Mouse (Mus musculus): ENCODE results near the gene Izumo2.

The Izumo2 gene

DNA sequence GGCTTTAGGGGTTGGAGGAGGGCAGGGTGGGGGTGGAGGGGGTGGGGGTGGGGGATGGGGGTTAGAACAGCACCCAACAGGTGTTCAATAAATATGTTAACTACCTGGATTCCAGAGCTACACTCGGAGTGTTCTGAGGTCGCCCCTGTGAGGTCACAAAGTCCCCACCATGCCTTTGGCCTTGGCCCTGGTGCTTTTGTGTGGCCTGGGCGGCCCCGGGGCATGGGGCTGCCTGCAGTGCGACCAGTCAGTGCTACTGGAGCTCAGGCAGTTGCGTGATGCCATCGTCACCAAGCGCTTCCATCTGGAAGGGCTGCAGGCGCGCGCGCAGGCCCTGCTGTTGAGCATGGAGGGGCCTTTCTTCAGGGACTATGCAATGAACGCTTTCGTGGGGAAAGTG lies at the start of gene Izumo2:
TSS of gene Izumo2 (plus strand) at position 169 of the 400 bp plus-strand sequence.
- DNase-seq, result no peak

- no peak for DNase-seq
These were observed 47.3 kb upstream of the Izumo2 start for GRCm38 (mm10) chr7:44661219-44661618.

DNA sequence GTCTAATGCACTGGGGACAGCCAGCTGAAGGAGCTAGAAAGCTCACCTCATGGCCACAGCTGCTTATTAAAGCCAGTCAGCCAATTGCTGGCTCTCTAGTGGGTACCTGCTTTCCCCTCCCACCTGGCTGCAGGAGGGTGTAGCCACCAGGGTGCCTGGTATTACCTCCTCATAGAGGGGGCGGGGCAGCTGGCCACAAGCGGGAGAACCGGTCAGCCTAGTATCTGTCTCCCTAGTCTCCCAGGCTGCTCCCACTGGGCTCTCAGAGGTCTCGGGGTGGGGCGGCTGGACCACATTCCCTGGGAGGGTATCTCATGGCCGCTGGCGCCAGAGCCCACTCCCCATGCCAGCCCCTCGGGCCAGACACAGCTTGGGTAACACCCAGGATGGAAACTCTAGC lies 46.4 kb upstream of the Izumo2 start:
- DNase-seq, result peak; percentile 65 to 75

DNA sequence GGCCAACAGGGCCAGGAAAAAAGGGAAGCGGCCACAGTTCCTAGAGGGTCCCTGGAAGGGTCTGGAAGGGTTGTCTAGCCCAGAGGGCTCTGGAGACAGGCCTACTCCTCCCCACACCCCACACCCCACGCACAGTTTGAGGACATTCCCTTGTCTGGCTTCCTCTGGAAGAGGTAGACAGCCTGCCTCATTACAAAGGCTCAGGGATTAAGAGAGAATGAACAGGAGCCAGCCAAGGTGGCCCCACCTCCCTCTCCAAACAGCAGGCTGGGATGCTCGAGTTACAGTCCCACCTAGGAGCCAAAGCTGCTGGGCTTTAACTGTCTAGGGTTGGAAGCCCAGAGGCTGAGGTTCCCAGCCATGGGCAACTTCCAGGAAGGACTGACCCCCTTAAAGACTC lies 46.0 kb upstream of the Izumo2 start:
- DNase-seq, result no peak

DNA sequence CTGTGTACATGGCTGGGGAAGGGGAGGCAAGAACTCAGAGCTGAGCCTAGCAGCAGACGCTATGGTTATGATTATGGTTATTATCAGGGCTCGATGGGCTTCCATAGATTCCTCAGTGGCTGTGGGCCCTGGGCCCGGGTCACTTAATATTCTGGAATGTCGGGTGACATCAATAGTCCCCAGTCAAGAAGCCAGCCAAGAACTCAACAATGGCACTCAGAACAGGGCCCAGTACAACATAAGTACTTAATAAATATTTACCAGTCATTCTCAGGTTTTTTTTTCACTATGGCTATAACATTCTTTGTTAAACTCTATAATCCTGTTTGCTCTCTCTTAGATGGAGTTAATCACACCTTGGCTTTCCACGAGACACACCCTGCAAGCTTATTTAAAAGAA lies 45.0 kb upstream of the Izumo2 start:
- no peak for DNase-seq

- DNase-seq, result no peak
These were observed 43.8 kb upstream of the Izumo2 start for GRCm38 (mm10) chr7:44664731-44665130.

DNA sequence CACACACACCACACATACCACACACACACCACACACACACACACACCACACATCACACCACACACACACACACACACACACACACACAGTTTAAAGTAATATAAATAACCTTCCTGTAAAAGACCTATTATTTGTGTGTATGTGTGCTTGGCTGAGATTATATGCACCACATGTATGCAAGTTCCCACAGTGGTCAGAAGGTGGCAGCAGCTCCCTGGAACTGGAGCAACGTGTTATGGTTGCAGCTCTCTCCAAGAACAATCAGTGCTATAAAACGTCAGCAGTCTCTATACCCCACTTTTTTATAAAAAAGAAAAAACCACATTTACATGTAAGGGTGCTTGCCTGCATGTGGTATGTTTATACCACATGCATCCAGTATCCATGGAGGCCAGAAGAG lies 42.1 kb upstream of the Izumo2 start:
- no peak for DNase-seq

DNA sequence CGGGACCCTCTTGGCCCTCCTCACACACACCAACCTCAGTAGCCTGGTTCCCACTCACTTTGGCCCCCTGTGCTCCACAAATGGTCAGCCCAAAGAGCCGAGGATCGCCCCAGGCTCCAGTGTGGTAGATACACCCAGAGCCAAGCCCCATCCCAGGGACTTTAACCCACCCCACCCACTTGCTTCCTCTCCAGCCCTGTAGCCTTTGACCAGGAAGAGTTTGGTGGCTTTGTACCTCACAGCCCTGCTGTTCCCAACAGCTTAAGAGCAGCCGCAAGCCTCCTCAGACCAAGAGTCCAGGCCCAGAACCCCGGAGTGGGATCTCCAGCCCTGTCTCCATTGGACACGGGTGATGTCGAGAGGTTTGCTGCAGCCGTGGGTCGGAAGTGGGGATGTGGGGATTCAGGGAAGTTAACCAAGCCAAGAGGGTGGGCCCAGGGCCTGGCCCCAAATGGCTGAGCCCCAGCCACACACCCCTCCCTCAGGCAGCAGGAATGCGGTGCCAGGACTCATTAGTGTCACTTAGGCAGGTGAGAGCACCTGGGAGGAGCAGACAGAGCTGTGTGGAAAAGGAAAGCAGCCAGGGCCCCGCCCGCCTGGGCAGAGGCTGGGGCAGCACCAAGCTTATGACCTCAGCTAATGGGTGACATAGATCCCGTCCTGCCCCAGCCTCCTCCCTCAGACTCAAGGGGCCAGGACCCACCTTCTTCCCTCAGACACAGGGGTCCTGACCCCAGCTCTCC lies 40.4 kb upstream of the Izumo2 start:
- peak in 1 of 2 experiments; percentile 12 for DNase-seq

- DNase-seq, result peak; percentile 51 to 71
These were observed 39.4 kb upstream of the Izumo2 start for GRCm38 (mm10) chr7:44669103-44669502.

- peak; percentile 88 to 94 for DNase-seq
These were observed 37.7 kb upstream of the Izumo2 start, which contains the start of gene Myh14 for GRCm38 (mm10) chr7:44670803-44671202. TSS of gene Myh14 (minus strand) at chr7:44670843.

DNA sequence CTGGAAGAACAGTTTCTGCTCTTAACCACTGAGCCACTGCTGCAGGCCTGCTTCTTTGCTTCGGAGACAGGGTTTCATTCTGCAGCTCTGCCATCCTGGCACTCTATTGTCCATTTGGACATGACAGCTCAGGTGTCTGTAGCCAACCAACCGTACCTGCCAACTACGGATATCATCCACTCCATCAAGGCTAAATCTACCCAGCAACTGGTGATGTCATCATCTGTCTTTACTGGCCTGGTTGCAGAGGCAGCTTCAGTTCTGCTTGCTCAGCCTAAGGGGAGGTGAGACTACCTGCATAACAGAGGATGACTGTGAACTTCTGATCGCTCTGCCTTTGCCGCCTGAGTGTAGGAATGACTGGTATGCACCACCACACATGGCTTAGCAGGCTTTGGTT lies 36.3 kb upstream of the Izumo2 start:
- DNase-seq, result peak; percentile 13 to 42

DNA sequence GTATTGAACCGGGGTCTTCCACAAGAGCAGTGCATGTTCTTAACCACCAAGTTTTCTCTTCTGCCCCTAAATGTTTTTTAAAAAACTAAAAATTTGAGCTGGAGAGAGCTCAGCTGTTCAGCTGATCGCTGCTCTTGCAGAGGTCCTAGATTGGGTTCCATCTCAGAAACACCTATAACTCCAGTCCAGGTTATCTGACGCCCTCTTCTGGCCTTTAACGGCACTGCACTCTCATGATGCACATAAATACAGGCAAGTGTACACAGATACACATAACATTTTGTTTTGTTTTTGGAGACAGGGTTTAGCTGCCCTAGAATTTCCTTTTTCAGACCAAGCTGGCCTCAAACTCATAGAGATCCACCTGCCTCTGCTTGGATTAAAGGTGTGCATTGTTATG lies 34.0 kb upstream of the Izumo2 start:
- no peak for DNase-seq

GRCm38 (mm10) chr7:44675171-44675570 lies 33.4 kb upstream of the Izumo2 start:
- no peak for DNase-seq

GRCm38 (mm10) chr7:44676126-44676525 lies 32.4 kb upstream of the Izumo2 start:
- DNase-seq, result no peak

- no peak for DNase-seq
These were observed 31.9 kb upstream of the Izumo2 start for GRCm38 (mm10) chr7:44676611-44677010.

DNA sequence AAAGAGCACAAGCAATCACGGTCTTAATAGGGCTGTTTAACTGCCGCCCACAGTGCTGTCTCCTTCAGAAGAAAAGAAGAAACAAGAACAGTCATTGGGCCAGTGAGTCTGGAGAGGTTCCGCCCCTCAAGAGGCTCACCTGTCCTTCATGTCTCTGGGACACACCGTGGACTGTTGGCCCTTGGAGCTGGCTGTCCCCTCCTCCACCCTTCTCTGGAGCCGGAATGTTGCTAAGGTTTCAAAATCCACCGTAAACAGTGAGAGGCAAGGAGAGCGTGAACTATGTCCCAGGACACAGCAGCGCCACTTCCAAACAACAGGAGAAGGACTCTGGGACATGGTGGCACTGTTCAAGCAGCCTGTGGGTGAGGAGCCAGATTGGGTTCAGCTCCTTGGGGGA lies 24.9 kb upstream of the Izumo2 start:
- DNase-seq, result peak; percentile 20 to 52

- no peak for DNase-seq
These were observed 22.8 kb upstream of the Izumo2 start for GRCm38 (mm10) chr7:44685531-44686402.

DNA sequence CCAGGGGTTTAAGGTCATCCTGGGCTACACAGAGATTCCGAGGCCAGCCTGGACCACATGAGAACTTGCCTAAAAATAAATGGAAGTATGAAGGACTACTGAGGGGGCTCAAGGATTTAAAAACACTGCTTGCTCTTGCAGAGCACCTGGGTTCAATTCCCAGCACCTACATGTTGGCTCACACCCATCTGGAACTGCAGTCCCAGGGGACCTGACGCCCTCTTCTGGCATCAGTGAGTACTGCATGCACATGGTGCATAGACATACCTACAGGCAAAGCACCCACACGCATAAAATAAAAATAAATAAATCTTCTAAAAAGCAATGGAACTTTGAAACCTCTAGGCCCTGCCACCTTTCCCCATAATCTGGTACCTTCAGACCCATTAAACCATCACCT lies 19.7 kb upstream of the Izumo2 start:
- DNase-seq, result no peak

DNA sequence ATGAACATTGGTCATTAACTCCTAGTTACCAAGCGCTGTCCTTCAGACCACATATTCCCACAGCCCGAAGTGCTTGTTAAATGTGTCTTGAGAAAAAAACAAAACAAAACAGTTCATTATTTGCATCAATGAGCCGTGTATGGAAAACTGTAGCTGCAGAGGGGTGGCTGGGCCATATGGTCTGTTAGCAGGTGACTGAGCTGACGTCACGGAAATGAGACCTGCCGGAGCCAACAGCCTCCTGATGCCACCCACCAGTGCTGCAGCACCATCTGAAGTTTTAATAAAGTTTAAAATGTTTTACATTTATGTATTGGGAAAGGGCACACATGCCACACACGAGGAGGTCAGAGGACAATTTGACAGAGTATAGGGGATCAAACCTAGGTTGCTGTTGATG lies 19.2 kb upstream of the Izumo2 start:
- DNase-seq, result no peak

- no peak for DNase-seq
These were observed 14.9 kb upstream of the Izumo2 start for GRCm38 (mm10) chr7:44693427-44694175.

DNA sequence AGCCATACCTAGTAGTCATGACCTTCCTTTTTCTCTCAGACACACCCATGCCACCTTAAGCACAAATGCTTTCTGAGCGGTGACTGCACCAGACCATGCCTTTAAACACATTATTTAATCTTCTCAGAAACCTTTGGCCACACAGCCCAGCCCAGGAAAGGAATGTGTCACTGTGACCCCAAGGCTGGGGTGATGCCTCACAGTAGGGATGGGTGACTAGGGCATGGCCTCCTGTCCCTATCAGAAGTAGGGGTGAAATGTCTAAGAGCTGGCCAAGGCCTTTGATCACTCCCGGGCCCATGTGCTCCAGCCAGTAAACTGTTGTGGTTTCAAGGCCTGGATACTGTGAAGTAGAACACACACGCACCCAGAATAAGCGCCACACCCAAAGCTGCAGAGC lies 13.3 kb upstream of the Izumo2 start:
- DNase-seq, result no peak

DNA sequence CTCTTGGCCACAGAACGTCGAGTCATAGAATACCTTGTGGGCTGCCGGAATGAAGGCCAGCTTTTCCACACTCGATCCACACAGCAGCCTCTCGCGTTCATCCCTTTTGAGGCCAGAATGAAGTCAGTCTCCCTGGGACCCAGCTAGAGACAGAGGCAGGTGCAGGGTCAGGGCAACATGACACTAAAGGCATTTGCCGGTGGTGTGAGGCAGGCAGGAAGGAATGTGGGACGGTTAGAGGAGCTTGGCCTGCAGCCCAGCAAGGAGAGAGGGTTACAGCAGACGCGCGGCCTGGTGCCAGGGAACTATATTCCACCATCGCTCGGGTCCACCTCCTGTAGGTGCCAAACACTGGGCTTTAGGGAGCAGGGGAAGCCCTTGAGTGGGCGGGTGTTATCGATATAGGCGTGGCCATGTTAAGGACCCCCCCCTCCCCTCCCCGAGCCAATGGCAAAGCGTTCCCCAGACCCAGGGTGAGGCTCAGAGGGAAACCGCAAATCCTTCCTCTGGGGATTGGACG lies 11.3 kb upstream of the Izumo2 start:
- DNase-seq, result peak; percentile 56 to 69

DNA sequence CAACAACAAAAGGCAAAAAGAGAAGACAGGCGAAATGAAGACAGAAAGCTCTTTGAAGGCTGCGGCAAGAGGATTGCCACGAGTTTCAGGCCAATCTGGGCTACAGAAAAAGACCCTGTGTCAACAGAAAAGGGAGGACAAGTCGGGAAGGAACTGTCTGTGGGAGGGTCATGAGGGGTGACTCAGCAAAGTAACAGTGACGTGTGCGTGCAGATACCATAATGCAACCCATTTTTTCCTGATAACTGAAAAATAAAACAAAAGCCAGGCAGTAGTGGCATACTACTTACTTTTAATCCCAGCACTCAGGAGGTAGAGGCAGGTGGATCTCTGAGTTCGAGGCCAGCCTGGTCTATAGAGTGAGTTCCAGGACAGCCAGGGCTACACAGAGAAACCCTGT lies 10.6 kb upstream of the Izumo2 start:
- no peak for DNase-seq

All from kidney, postnatal 4 days (tissue).